Mouse (Mus musculus): Measurements from ENCODE around the gene Ncbp1. TPM values are rescaled to one million over a fixed set of nuclear protein-coding genes. Genes with fewer than 3 reads are reported as not detected.

The Ncbp1 gene
- polyA plus RNA-seq (2015; fragmentation: Nextera tagmentation; extraction: Ambion mirVana): 59.5 and 62.0 TPM in 2 replicates

DNA sequence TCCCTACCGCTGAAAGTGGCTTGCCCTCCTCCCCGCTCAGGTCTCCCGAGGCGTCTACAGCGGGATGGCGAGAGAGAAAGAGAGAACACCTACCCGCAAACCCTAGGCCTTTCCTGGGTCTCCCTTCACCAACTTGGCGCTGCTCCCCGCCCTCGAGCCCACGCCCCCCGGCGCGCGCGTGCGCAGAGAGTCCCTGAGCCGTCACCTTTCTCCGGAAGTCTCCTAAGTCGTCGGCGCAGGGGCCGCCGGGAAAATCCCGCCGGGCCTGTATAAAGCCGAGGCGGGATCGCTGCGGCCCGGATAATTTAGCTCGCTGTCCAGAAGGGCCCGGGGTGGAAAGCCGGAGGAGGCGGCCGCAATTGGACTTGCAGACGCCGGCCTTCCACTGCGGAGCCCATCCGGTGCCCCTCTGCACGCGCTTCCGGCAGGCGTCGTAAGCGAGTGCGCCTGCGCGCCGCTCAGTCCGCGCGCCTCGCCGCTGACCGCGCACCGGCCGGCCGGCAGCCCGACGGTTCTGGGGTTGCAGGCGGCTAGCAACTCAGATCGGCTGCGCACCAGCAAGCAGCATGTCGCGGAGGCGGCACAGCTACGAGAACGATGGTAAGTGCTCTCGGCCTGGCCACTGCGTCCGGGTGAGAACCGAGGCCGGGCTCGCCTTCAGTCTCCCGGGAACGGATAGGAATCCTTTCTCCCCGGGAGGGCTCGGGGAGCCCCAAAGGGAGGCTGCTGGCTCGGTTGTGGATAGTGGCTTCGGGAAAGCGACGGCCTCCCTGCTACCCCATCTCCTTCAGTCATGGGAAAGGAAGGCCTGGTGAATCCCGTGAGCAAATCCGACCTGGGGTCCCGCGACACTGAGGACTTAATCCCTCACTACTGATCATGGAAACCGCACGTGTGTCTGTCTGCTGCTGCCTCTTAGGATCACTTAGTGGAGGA lies at the start of gene Ncbp1, which contains the start of gene Tstd2:
Gene Ncbp1 (plus strand): TSS at position 327 of the 936 bp plus-strand sequence.
Gene Tstd2 (minus strand): TSS at position 408 of the 936 bp plus-strand sequence.
- Histone ChIP-seq H3K4me3 (replicated peaks) (peak within 1 kb of the TSS; percentile 75), H3K4me2 (peak within 1 kb of the TSS; percentile 77), H3K9ac (peak within 1 kb of the TSS; percentile 82), H3K27ac (peak within 1 kb of the TSS; percentile 99), H3K4me1 (peaks cover 6% of the 10 kb centered on the region; the same call in 1 of the 2 replicates), H3K36me3 (peaks cover 12% of the 10 kb centered on the region; the same call in 1 of the 2 replicates), H3K9me3 (no peaks in the 10 kb centered on the region), H3K27me3 (replicated peaks) (no peaks in the 10 kb centered on the region)
- ATAC-seq (ENCODE audit: insufficient read depth, low FRiP score, low read depth): peak; percentile 87
- WGBS: under 1% methylated on average over 88 of the region's 90 CpGs

GRCm38 (mm10) chr4:46089524-46090125 lies 48.8 kb upstream of the Ncbp1 start:
- H3K27ac ChIP-seq: no peak overlapping the region
- no peak overlapping the region for H3K4me3 ChIP-seq (replicated peaks)
- no peaks in the 10 kb centered on the region for H3K36me3 ChIP-seq
- H3K4me2 ChIP-seq: no peak overlapping the region
- H3K4me1 ChIP-seq: no peaks in the 10 kb centered on the region
- H3K27me3 ChIP-seq (replicated peaks): no peaks in the 10 kb centered on the region
- 91% methylated on average over 14 of the region's 14 CpGs for WGBS
- no peaks in the 10 kb centered on the region for H3K9me3 ChIP-seq
- H3K9ac ChIP-seq: no peak overlapping the region
- ATAC-seq (ENCODE audit: insufficient read depth, low FRiP score, low read depth): no peak

DNA sequence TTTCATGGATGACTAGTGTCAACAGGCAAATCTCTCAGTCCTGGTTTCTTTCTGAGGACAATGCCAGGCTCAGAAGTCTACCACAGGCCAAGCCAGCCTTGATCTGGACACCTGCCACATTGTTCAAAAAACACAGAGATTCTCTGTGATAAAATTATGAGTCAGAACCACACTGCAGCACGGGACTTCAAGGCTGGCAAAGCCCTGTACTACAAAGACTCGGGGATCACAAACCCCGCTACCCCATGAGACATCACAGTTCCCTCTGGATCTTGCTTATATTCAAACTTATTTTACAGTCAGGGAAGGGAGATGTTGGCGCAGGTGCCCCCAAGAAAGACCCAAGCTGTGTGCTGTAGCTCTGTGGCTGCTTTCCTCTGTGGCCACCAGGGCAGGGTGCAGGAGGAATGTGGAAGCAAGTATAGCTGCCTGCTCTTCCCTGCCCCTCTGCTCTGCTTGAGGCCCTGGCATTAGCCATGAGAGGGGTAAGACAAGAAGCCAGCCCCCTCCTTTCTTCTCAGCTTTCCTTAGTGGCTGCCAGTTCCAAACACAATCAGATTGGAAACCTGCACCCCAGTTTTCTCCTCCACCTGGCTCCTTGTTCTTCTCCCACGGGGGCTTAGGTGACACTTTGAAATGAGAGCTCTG lies 45.9 kb upstream of the Ncbp1 start:
- no peak for ATAC-seq (ENCODE audit: insufficient read depth, low FRiP score, low read depth)
- no peaks in the 10 kb centered on the region for H3K36me3 ChIP-seq
- H3K4me3 ChIP-seq (replicated peaks): no peak overlapping the region
- no peak overlapping the region for H3K27ac ChIP-seq
- no peak overlapping the region for H3K9ac ChIP-seq
- no peaks in the 10 kb centered on the region for H3K4me1 ChIP-seq
- no peaks in the 10 kb centered on the region for H3K9me3 ChIP-seq
- H3K27me3 ChIP-seq (replicated peaks): no peaks in the 10 kb centered on the region
- 81% methylated on average over 5 of the region's 5 CpGs for WGBS
- H3K4me2 ChIP-seq: no peak overlapping the region

- Histone ChIP-seq H3K9ac (no peak overlapping the region), H3K36me3 (no peaks in the 10 kb centered on the region), H3K9me3 (no peaks in the 10 kb centered on the region), H3K4me2 (no peak overlapping the region), H3K27me3 (replicated peaks) (no peaks in the 10 kb centered on the region), H3K4me1 (no peaks in the 10 kb centered on the region), H3K27ac (no peak overlapping the region), H3K4me3 (replicated peaks) (no peak overlapping the region)
- no peak for ATAC-seq (ENCODE audit: insufficient read depth, low FRiP score, low read depth)
- WGBS: 67% methylated on average over 15 of the region's 15 CpGs
These were observed 43.2 kb upstream of the Ncbp1 start for GRCm38 (mm10) chr4:46094916-46095825.

DNA sequence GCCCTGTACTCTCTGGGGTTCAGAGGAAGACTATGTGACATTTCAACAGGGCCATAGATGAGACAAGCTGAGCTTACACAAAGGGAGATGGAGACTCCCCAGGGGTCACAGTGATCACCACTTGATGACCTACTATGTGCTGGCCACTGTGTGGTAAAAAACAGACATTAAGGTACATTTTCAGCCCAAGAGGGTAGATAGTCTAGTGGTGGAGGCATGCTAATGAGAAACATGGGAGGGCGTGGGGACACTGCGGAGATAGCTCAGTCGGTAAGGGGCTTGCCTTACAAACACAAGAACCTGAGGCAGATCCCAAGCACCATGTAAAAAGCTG lies 42.6 kb upstream of the Ncbp1 start:
- no peaks in the 10 kb centered on the region for H3K9me3 ChIP-seq
- no peak for ATAC-seq (ENCODE audit: insufficient read depth, low FRiP score, low read depth)
- H3K4me1 ChIP-seq: no peaks in the 10 kb centered on the region
- no peak overlapping the region for H3K4me2 ChIP-seq
- no peaks in the 10 kb centered on the region for H3K27me3 ChIP-seq (replicated peaks)
- no peaks in the 10 kb centered on the region for H3K36me3 ChIP-seq
- 94% methylated on average over 3 of the region's 3 CpGs for WGBS
- no peak overlapping the region for H3K9ac ChIP-seq
- H3K27ac ChIP-seq: no peak overlapping the region
- H3K4me3 ChIP-seq (replicated peaks): no peak overlapping the region

DNA sequence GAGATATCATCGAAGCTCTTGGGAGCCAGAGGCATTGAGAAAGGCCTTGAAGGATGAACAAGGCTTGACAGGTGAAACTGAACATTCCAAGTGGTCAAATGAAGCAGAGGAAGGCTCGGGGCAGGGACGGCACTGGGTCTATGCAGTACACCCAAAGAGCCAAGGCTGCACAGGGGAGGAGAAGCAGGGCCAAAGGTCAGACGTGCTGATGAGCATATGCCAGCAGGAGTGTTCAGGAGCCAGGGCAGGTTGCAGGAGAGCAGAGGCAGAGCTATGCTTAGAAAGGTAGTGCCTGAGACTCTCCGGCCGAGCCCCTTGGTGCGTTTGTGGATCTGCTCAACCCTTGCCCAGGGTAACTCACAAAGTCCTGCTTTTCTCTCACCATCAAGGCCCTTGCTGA lies 41.9 kb upstream of the Ncbp1 start:
- Histone ChIP-seq H3K4me2 (no peak overlapping the region), H3K4me1 (no peaks in the 10 kb centered on the region), H3K9ac (no peak overlapping the region), H3K27ac (no peak overlapping the region), H3K4me3 (replicated peaks) (no peak overlapping the region), H3K36me3 (no peaks in the 10 kb centered on the region), H3K9me3 (no peaks in the 10 kb centered on the region), H3K27me3 (replicated peaks) (no peaks in the 10 kb centered on the region)
- WGBS: 88% methylated on average over 7 of the region's 7 CpGs
- no peak for ATAC-seq (ENCODE audit: insufficient read depth, low FRiP score, low read depth)

DNA sequence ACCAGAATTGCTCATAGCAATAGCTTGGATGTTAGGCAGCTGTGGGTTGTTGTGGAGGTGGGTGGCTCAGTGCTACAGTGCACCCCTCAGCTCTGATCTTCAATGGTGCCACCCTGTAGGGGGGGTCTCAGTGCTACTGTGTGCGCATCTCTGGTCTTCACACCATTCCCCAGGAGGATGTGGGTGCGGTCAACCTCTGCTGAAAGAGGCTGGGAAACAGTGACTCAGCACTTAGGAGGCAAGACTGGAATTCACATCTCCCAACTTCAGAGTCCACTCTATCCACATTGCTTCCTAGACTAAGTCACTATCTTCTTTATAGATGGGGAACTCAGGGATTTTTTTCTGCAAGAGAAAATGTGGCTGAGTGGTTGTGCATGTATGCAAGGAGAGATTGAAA lies 40.8 kb upstream of the Ncbp1 start:
- Histone ChIP-seq H3K4me1 (no peaks in the 10 kb centered on the region), H3K4me3 (replicated peaks) (no peak overlapping the region), H3K27me3 (replicated peaks) (no peaks in the 10 kb centered on the region), H3K36me3 (no peaks in the 10 kb centered on the region), H3K4me2 (no peak overlapping the region), H3K9ac (no peak overlapping the region), H3K9me3 (no peaks in the 10 kb centered on the region), H3K27ac (no peak overlapping the region)
- WGBS: 93% methylated on average over 2 of the region's 2 CpGs
- ATAC-seq (ENCODE audit: insufficient read depth, low FRiP score, low read depth): no peak

DNA sequence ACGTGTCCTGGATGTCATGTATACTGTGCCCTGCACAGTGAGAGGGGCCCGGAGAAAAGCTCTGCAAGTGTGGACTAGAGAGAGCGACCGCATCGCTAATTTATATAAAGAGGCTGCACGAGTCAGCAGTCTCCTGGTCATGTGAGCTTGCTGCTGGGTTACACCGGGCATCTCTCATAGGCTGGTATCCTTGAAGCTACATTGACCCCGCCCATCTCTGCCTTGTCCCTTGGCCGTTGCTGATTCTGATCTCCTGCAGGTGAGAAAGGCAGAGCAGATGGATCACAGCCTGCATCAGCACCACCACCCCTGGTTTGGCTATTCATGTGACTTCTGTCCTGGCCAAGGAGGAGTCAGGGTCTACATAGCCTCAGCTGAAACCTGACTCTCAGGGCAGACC lies 39.3 kb upstream of the Ncbp1 start:
- no peak overlapping the region for H3K27ac ChIP-seq
- no peaks in the 10 kb centered on the region for H3K9me3 ChIP-seq
- WGBS: 73% methylated on average over 9 of the region's 9 CpGs
- no peaks in the 10 kb centered on the region for H3K27me3 ChIP-seq (replicated peaks)
- H3K4me3 ChIP-seq (replicated peaks): no peak overlapping the region
- H3K9ac ChIP-seq: no peak overlapping the region
- no peak for ATAC-seq (ENCODE audit: insufficient read depth, low FRiP score, low read depth)
- no peaks in the 10 kb centered on the region for H3K36me3 ChIP-seq
- no peaks in the 10 kb centered on the region for H3K4me1 ChIP-seq
- no peak overlapping the region for H3K4me2 ChIP-seq

- no peak overlapping the region for H3K4me3 ChIP-seq (replicated peaks)
- no peak overlapping the region for H3K9ac ChIP-seq
- H3K4me2 ChIP-seq: no peak overlapping the region
- H3K27ac ChIP-seq: no peak overlapping the region
- no peaks in the 10 kb centered on the region for H3K9me3 ChIP-seq
- no peaks in the 10 kb centered on the region for H3K4me1 ChIP-seq
- no peak for ATAC-seq (ENCODE audit: insufficient read depth, low FRiP score, low read depth)
- H3K27me3 ChIP-seq (replicated peaks): no peaks in the 10 kb centered on the region
- no peaks in the 10 kb centered on the region for H3K36me3 ChIP-seq
- 43% methylated on average over 7 of the region's 7 CpGs for WGBS
These were observed 37.9 kb upstream of the Ncbp1 start for GRCm38 (mm10) chr4:46100539-46100938.

- ATAC-seq (ENCODE audit: insufficient read depth, low FRiP score, low read depth): no peak
- H3K27ac ChIP-seq: no peak overlapping the region
These were observed 37.2 kb upstream of the Ncbp1 start for GRCm38 (mm10) chr4:46101211-46101711.

GRCm38 (mm10) chr4:46102078-46102769 lies 36.2 kb upstream of the Ncbp1 start:
- ATAC-seq (ENCODE audit: insufficient read depth, low FRiP score, low read depth): no peak
- no peak overlapping the region for H3K4me2 ChIP-seq
- H3K27ac ChIP-seq: no peak overlapping the region
- no peak overlapping the region for H3K4me3 ChIP-seq (replicated peaks)
- H3K9me3 ChIP-seq: no peaks in the 10 kb centered on the region
- no peaks in the 10 kb centered on the region for H3K4me1 ChIP-seq
- H3K9ac ChIP-seq: no peak overlapping the region
- 93% methylated on average over 10 of the region's 10 CpGs for WGBS
- H3K36me3 ChIP-seq: no peaks in the 10 kb centered on the region
- H3K27me3 ChIP-seq (replicated peaks): no peaks in the 10 kb centered on the region

More at GRCm38 (mm10) chr4:46101211-46101711, 37.2 kb upstream of the Ncbp1 start:
- H3K4me3 ChIP-seq (replicated peaks): no peak overlapping the region
- no peaks in the 10 kb centered on the region for H3K36me3 ChIP-seq
- H3K4me1 ChIP-seq: no peaks in the 10 kb centered on the region
- WGBS: 15% methylated on average over 14 of the region's 14 CpGs
- no peaks in the 10 kb centered on the region for H3K27me3 ChIP-seq (replicated peaks)
- H3K9ac ChIP-seq: no peak overlapping the region
- no peaks in the 10 kb centered on the region for H3K9me3 ChIP-seq
- no peak overlapping the region for H3K4me2 ChIP-seq

Data from stomach, embryonic 15.5 days (tissue).